Mouse (Mus musculus) midbrain, embryonic 15.5 days (tissue): ENCODE results near the gene Mgat4a. TPM values are rescaled to one million over a fixed set of nuclear protein-coding genes. Genes with fewer than 3 reads are reported as not detected.

ENCODE experiments used
- ATAC-seq: fragments of 200-750 bp; cut with Nextera tagmentation; replicated peaks from 2 replicates; pipeline ENCODE4 v1.8.0; 2017; ENCODE audit warnings: moderate TSS enrichment
- H3K27ac ChIP-seq: fragments of 300-500 bp; sonication (generic); 2 replicates; pipeline ENCODE4 v1.5.1; 2015; ENCODE audit warnings: mild to moderate bottlenecking, inconsistent platforms
- H3K27me3 ChIP-seq: fragments of 300-500 bp; sonication (generic); replicated peaks from 2 replicates; pipeline ENCODE4 v1.6.1; 2015; ENCODE audit warnings: inconsistent platforms
- H3K36me3 ChIP-seq: fragments of 300-500 bp; sonication (generic); replicated peaks from 2 replicates; pipeline ENCODE4 v1.6.1; 2015; ENCODE audit warnings: inconsistent platforms
- H3K4me1 ChIP-seq: fragments of 300-500 bp; sonication (generic); 2 replicates; pipeline ENCODE4 v1.6.1; 2015; ENCODE audit warnings: inconsistent platforms
- H3K4me2 ChIP-seq: fragments of 300-500 bp; sonication (generic); 2 replicates; pipeline ENCODE4 v1.6.1; 2015; ENCODE audit warnings: inconsistent platforms, mild to moderate bottlenecking, moderate library complexity
- H3K4me3 ChIP-seq: fragments of 300-500 bp; sonication (generic); 2 replicates; pipeline ENCODE4 v1.5.1; 2015; ENCODE audit warnings: mild to moderate bottlenecking, inconsistent platforms
- H3K9ac ChIP-seq: fragments of 300-500 bp; sonication (generic); 2 replicates; pipeline ENCODE4 v1.6.1; 2015; ENCODE audit warnings: mild to moderate bottlenecking, inconsistent platforms
- H3K9me3 ChIP-seq: fragments of 300-500 bp; sonication (generic); 2 replicates; pipeline ENCODE4 v1.6.1; 2016; ENCODE audit warnings: inconsistent platforms
- WGBS: fragments of 180-500 bp; shearing (Covaris S2); methylation state at CpG from one replicate; pipeline ENCODE4 v1.1.7; 2015; ENCODE audit warnings: mixed read lengths; 5-methylcytosine and 5-hydroxymethylcytosine counted together
- polyA plus RNA-seq: library from polyadenylated mRNA; unstranded; fragments of >200 nt; fragmentation: Nextera tagmentation; extraction: Ambion mirVana; gene quantifications from 2 replicates; pipeline ENCODE4 v1.2.1, GENCODE M21; 2015

Mgat4a gene
- polyA plus RNA-seq, 1 experiment from 2014 or later, result 11.9 TPM

DNA sequence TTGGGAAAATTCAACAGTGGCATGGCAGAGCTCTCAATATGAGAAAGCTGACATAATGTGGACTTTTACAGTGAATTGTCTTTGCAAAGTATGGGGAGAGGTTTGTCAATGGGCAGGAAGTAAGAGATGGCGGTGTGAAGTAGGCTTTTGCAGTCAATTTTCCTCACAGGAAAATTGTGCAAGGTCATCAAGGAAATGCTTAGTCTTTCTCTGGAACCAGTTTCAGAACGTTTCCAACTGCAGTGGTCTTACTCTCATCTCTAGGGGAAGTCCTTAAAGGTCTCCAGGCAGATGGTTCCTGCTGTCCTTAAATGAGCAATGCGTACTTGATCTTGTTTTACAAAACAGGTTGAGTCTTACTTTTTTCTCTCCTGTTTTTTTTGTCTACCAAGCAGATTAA is 53.8 kb downstream of the Mgat4a start:
- WGBS, result 81% methylated on average over 3 of the region's 3 CpGs
- ATAC-seq, result no peak

DNA sequence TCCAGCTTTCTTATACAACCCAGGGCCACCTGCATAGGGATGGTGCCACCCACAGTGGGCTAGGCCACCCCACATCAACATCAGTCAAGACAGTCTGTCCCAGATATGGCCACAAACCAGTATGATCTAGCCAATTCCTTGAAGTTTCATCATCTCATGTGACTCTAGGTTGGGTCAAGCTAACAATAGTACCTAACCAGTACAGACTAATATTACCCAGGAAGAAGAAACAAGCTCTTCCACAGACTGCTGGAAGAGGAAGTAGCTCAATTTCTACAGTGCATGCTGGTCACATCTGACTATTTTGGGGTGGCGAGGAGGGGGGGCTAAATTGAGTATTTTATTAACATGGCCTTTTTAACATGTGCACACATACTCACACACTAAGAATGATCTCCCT is 54.4 kb downstream of the Mgat4a start:
- WGBS, result 85% methylated on average over 1 of the region's 1 CpGs

More for the DNA sequence above, 53.8 kb downstream of the Mgat4a start:
- no peak overlapping the region for H3K4me3 ChIP-seq
- H3K9ac ChIP-seq, result no peak overlapping the region
- no peaks in the 10 kb centered on the region for H3K4me1 ChIP-seq
- no peaks in the 10 kb centered on the region for H3K9me3 ChIP-seq
- no peak overlapping the region for H3K4me2 ChIP-seq
- H3K27ac ChIP-seq, result no peak overlapping the region
- no peaks in the 10 kb centered on the region for H3K27me3 ChIP-seq
- H3K36me3 ChIP-seq, result no peaks in the 10 kb centered on the region; the same call in 1 of the 2 replicates

DNA sequence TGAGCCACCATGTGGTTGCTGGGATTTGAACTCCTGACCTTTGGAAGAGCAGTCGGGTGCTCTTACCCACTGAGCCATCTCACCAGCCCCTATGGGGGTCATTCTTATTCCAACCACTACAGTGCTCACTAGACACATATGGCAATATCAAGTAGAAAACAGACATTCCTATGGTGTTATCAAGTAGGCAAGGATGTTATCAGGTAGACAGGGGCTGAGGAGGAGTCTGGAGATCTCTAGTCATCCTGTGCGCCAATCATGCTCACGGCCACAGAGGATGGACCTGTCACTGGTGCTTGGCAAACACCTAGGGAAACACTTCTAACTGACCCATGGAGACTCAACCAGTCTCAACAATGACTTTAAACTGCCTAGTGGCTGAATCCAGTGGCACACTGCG is 56.2 kb downstream of the Mgat4a start:
- Histone ChIP-seq H3K4me1 (no peaks in the 10 kb centered on the region), H3K9me3 (no peaks in the 10 kb centered on the region), H3K4me2 (no peak overlapping the region), H3K27ac (no peak overlapping the region), H3K36me3 (no peaks in the 10 kb centered on the region; the same call in 1 of the 2 replicates), H3K27me3 (no peaks in the 10 kb centered on the region), H3K9ac (no peak overlapping the region), H3K4me3 (no peak overlapping the region)
- no peak for ATAC-seq
- WGBS, result 95% methylated on average over 4 of the region's 4 CpGs

More for the DNA sequence above, 54.4 kb downstream of the Mgat4a start:
- Histone ChIP-seq H3K9me3 (no peaks in the 10 kb centered on the region), H3K27ac (no peak overlapping the region), H3K36me3 (no peaks in the 10 kb centered on the region; the same call in 1 of the 2 replicates), H3K4me1 (no peaks in the 10 kb centered on the region), H3K4me2 (no peak overlapping the region), H3K27me3 (no peaks in the 10 kb centered on the region), H3K4me3 (no peak overlapping the region), H3K9ac (no peak overlapping the region)
- no peak for ATAC-seq

DNA sequence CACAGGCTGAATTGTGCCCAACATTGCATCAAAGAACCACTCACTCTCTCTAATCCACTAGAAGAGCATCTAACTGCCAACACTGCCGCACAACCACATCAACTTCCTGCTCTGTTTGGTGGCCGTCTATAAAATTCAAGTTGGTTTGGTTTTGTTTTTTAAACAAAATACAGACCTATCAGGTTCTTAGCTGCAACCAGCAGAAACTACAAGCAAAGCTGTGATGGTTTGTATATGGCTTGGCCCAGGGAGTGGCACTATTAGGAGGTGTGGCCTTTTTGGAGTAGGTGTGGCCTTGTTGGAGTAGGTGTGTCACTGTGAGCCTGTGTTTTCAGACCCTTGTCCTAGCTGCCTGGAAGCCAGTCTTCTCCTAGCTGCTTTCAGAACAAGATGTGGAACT is 59.5 kb downstream of the Mgat4a start:
- Histone ChIP-seq H3K4me1 (no peaks in the 10 kb centered on the region), H3K4me2 (no peak overlapping the region), H3K36me3 (no peaks in the 10 kb centered on the region), H3K27me3 (no peaks in the 10 kb centered on the region), H3K9me3 (no peaks in the 10 kb centered on the region), H3K27ac (no peak overlapping the region), H3K4me3 (no peak overlapping the region), H3K9ac (no peak overlapping the region)
- ATAC-seq, result no peak
- WGBS, result 92% methylated on average over 2 of the region's 2 CpGs

DNA sequence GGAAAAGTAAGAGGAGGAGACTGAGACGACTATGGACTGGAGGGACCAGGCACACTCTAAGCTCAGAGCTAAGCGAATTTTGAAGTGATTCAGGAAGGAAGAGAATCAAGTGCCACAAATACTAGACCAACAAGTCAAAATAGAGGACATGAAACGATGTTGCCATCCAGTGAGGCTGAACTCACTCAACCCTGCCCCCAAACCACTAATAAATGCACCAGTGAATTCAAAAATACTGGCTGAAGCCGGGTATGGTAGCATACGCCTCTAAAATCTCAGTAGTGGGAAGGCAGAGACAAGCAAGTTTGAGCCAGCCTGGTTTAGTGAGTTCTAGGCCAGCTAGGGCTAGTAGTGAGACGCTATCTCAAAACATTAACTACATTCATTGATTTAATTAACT is 60.1 kb downstream of the Mgat4a start:
- no peak overlapping the region for H3K4me2 ChIP-seq
- H3K9ac ChIP-seq, result no peak overlapping the region
- WGBS, result 85% methylated on average over 6 of the region's 6 CpGs
- ATAC-seq, result no peak
- no peak overlapping the region for H3K27ac ChIP-seq
- H3K4me1 ChIP-seq, result no peaks in the 10 kb centered on the region
- no peaks in the 10 kb centered on the region for H3K9me3 ChIP-seq
- H3K4me3 ChIP-seq, result no peak overlapping the region
- no peaks in the 10 kb centered on the region for H3K27me3 ChIP-seq
- no peaks in the 10 kb centered on the region for H3K36me3 ChIP-seq

DNA sequence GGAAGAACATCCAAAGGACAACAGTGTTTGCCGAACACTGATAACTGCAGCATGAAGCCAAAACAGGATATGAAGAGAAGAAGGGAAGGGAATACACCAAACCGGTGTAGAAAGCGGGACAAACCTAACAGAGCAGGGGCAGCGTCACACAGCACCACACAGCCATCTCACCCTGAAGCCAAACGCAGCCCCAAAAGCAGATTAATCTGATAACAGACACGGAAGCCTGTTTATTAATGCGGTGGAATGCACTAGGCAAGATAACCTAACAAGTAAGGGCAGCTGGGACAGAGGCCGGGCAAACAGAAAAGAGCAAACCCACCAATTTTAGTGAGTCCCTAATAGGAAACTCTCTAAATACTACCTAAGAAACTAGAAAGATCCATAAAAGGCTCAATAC is 61.1 kb downstream of the Mgat4a start:
- H3K27ac ChIP-seq, result no peak overlapping the region
- H3K9ac ChIP-seq, result no peak overlapping the region
- no peaks in the 10 kb centered on the region for H3K27me3 ChIP-seq
- no peaks in the 10 kb centered on the region for H3K36me3 ChIP-seq
- H3K4me1 ChIP-seq, result no peaks in the 10 kb centered on the region
- ATAC-seq, result no peak
- 87% methylated on average over 8 of the region's 8 CpGs for WGBS
- H3K9me3 ChIP-seq, result no peaks in the 10 kb centered on the region
- no peak overlapping the region for H3K4me3 ChIP-seq
- no peak overlapping the region for H3K4me2 ChIP-seq

DNA sequence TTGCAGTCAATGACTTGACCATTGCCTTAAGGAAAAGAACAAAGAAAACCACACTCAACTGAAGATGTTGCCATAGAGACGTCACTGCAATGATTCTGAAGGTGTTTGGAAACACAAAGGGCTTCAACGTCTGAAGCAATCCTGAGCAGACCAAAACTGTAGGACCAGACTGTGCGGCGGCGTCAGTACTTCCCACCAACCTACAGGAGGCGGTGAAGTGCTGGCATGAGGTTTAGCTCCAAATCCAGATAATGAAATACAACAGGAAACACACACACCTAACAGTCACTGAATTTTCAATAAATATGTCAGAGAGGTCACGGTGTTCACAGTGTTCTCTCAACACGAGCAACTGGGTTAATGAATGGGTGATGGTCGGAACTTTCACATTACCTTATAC is 61.7 kb downstream of the Mgat4a start:
- no peak for ATAC-seq
- Histone ChIP-seq H3K27ac (no peak overlapping the region), H3K36me3 (no peaks in the 10 kb centered on the region), H3K4me2 (no peak overlapping the region), H3K4me1 (no peaks in the 10 kb centered on the region), H3K9me3 (no peaks in the 10 kb centered on the region), H3K9ac (no peak overlapping the region), H3K4me3 (no peak overlapping the region), H3K27me3 (no peaks in the 10 kb centered on the region)
- WGBS, result 67% methylated on average over 9 of the region's 9 CpGs

DNA sequence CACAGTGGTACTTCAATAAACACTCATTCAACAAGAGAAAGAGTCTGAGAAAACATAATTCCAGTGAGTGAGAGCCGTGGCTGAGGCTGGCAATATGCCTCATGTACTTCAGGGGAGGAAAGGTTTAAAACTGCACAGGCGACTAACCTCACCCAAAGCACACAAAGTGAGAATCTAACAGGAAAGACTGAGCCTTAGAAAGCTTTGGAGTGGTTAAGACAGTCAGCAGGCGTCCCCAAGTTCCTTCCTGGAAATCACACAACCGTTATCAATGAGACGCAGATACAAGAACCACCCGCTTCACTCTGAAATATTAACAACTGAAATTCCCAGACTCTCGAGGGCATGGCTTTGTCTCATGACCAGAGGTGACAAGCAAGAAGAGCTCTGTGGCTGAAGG is 62.4 kb downstream of the Mgat4a start:
- 79% methylated on average over 7 of the region's 7 CpGs for WGBS
- no peak overlapping the region for H3K4me2 ChIP-seq
- no peaks in the 10 kb centered on the region for H3K27me3 ChIP-seq
- no peak overlapping the region for H3K27ac ChIP-seq
- H3K4me3 ChIP-seq, result no peak overlapping the region
- no peak for ATAC-seq
- no peaks in the 10 kb centered on the region for H3K4me1 ChIP-seq
- H3K36me3 ChIP-seq, result no peaks in the 10 kb centered on the region
- H3K9me3 ChIP-seq, result no peaks in the 10 kb centered on the region
- no peak overlapping the region for H3K9ac ChIP-seq

DNA sequence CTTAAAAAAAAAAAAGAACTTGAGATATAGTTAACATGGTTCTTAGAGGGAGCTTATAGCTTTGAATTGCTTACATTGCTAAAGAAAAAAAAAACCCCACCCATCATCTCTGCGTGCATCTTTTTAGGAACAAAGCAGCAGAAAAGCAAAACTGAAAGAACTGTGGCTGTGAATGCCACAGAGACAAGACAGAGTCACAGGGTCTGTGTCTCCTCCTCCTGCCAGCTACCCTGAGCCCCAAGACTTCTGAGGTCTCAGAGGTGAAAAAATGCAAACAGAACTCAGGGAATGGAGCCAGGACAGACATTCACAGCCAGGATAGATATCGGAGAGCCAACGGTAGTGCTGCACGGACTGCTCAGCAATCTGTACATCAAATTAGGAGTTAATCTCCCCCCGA is 62.9 kb downstream of the Mgat4a start:
- Histone ChIP-seq H3K36me3 (no peaks in the 10 kb centered on the region), H3K9me3 (no peaks in the 10 kb centered on the region), H3K4me2 (no peak overlapping the region), H3K9ac (no peak overlapping the region), H3K4me1 (no peaks in the 10 kb centered on the region), H3K27me3 (no peaks in the 10 kb centered on the region), H3K27ac (no peak overlapping the region), H3K4me3 (no peak overlapping the region)
- WGBS, result 71% methylated on average over 5 of the region's 5 CpGs
- no peak for ATAC-seq

DNA sequence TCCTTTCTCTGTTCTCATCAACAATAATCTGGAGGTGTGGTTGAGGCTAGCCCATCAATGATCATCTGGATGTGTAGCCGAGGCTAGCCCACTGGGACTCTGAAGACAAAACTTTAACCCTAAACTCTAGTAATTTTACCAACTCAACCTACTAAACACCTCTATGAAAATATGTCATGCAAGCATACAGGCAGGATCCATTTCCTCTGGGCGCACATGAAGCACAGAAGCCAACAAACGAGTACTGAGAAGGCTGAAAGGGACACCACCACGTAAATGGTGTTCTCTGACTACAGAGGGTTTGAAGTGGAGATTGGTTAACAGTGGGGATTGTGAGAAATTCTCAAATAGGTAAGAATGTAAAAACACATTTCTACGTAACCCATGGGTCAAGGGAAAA is 63.6 kb downstream of the Mgat4a start:
- WGBS, result 93% methylated on average over 5 of the region's 5 CpGs
- no peak overlapping the region for H3K9ac ChIP-seq
- H3K4me2 ChIP-seq, result no peak overlapping the region

DNA sequence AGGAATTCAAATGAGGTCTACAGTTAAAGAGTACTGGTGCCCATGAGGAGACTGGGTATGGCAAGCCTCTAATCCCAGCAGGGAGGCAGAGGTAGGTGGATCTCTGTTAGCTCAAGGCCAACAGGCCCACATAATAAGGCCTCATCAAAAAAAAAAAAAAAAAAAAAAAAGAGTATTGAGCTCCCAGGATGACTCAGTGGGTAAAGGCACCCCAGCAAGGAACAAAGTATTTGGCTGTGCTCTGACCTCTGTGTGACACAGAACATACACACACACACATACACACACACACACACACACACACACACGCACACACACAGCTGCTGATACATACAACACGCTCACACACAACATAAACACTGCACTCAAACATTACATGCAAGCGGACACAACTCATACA is 65.5 kb downstream of the Mgat4a start:
- no peak overlapping the region for H3K4me3 ChIP-seq
- H3K4me2 ChIP-seq, result no peak overlapping the region
- no peak overlapping the region for H3K27ac ChIP-seq
- H3K36me3 ChIP-seq, result no peaks in the 10 kb centered on the region
- no peak overlapping the region for H3K9ac ChIP-seq
- H3K27me3 ChIP-seq, result no peaks in the 10 kb centered on the region
- H3K9me3 ChIP-seq, result no peaks in the 10 kb centered on the region
- 83% methylated on average over 3 of the region's 3 CpGs for WGBS
- no peaks in the 10 kb centered on the region for H3K4me1 ChIP-seq
- ATAC-seq, result no peak

More for the DNA sequence above, 63.6 kb downstream of the Mgat4a start:
- no peak for ATAC-seq
- Histone ChIP-seq H3K27me3 (no peaks in the 10 kb centered on the region), H3K36me3 (no peaks in the 10 kb centered on the region), H3K4me3 (no peak overlapping the region), H3K27ac (no peak overlapping the region), H3K4me1 (no peaks in the 10 kb centered on the region), H3K9me3 (no peaks in the 10 kb centered on the region)

DNA sequence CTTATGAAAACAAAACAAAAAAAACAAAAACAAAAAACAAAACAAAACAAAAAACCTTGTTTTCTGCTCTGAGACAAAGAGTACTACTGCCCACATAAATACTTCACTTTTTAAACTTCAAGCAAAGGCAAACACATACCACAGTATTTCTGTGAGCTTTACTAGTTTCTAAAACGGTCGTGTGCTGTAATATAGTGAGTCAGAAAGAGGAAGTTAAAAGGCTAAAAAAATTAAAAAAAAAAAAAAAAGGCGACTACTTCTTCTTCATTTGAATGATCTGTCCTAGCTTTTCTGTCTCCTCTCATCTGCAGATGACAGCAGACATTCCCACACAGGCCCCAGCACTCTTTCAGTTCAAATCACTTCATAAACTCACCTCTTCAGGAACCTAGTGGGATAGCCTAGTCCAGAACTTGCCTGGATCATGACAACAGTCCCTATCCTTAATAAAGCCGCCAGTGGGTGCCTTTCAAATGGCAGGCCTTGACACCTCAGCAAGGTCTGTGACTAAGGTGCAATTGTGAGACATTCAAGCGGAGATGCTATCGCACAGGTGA is 66.1 kb downstream of the Mgat4a start:
- 88% methylated on average over 6 of the region's 6 CpGs for WGBS

DNA sequence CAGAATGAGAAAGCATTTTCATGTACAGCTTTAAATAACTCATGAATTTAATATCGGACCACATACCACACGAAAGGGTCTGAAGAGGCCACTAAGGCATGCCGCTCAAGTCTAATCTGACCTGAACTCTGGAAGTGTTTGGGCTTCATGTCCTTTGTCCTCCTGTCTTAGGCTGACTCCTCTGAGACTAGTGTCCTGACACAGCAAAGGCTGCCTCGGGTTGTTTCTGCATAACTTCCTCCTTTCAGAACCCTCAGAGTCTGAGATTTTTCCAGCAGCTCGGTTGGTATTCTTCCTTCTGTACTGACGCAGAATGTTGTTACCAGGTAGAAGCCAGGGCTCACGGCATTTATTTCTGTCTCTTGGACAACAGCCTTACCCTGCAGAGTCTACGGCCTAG is 66.8 kb downstream of the Mgat4a start:
- ATAC-seq, result no peak
- WGBS, result 81% methylated on average over 8 of the region's 8 CpGs

More for the DNA sequence above, 66.1 kb downstream of the Mgat4a start:
- H3K9me3 ChIP-seq, result no peaks in the 10 kb centered on the region
- ATAC-seq, result no peak
- H3K36me3 ChIP-seq, result no peaks in the 10 kb centered on the region
- H3K27me3 ChIP-seq, result no peaks in the 10 kb centered on the region
- H3K27ac ChIP-seq, result no peak overlapping the region
- no peak overlapping the region for H3K9ac ChIP-seq
- H3K4me3 ChIP-seq, result no peak overlapping the region
- no peak overlapping the region for H3K4me2 ChIP-seq
- H3K4me1 ChIP-seq, result no peaks in the 10 kb centered on the region

More for the DNA sequence above, 66.8 kb downstream of the Mgat4a start:
- Histone ChIP-seq H3K4me3 (no peak overlapping the region), H3K4me2 (no peak overlapping the region), H3K36me3 (no peaks in the 10 kb centered on the region), H3K9me3 (no peaks in the 10 kb centered on the region), H3K27ac (no peak overlapping the region), H3K9ac (no peak overlapping the region), H3K27me3 (no peaks in the 10 kb centered on the region), H3K4me1 (no peaks in the 10 kb centered on the region)
